Mouse (Mus musculus) olfactory bulb, adult 2 months (tissue): ENCODE results near the gene Ppfibp1.

ENCODE experiments used
- CTCF ChIP-seq: fragments of 200-500 bp; IDR thresholded peaks from 2 replicates; pipeline ENCODE4 v1.5.1; 2012; ENCODE audit warnings: low read depth, mild to moderate bottlenecking, low read length, moderate library complexity; ENCODE audit not compliant: insufficient read depth
- POLR2A ChIP-seq: fragments of 200-500 bp; IDR thresholded peaks from 2 replicates; pipeline ENCODE4 v1.6.1; 2012; ENCODE audit warnings: mild to moderate bottlenecking, low read depth, low read length, moderate library complexity; ENCODE audit not compliant: insufficient read depth

GRCm38 (mm10) chr6:146939026-146939425, 50.7 kb downstream of the Ppfibp1 start:
- TF ChIP-seq POLR2A (no peak), CTCF (no peak)
